Mouse (Mus musculus): ENCODE results near the gene Fgfr2. TPM values are rescaled to one million over a fixed set of nuclear protein-coding genes. Genes with fewer than 3 reads are reported as not detected.

The Fgfr2 gene
- polyA plus RNA-seq, 1 experiment: 114 TPM

DNA sequence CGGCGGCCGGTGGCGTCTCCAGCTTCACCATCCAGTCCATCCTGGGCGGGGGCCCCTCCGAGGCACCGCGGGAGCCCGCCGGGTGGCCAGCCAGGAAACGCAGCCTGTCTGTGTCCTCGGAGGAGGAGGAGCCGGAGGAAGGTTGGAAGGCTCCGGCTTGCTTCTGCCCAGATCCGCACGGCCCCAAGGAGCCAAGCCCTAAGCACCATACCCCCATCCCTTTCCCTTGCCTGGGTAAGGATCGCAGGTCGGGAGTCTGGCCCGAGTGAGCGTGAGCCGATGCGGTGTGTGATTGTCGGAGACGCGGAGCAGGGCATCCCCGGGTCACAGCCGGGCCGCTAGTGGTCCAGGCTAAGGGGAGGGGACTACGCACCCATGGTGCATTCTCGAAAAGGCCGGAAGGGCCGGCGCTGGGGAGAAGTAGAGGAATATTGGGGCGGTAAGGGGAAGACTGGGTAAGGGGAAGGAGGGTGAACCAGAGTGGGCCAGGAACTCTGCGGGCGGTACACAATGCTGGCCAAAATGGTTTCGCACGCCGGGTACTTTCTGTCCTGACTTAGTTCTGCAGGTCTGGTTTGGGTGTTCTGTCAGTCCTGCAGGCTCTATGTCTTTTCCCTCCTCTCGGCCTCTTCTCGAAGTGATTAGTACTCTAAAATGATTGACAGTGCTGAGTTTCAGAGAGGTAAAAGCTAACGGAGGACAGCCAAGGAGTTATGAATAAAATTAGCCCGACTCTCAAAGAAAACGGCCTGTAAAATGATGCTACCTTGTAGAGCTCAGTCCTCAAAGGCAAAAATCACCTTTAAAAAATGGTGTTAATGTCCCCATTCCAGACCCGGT, 1568.6 kb downstream of the Fgfr2 start:
- TF ChIP-seq CTCF (IDR thresholded peaks at IDR 0.05; ENCODE audit: insufficient read depth, low read length) (no peak), POLR2A (IDR thresholded peaks at IDR 0.05; ENCODE audit: borderline replicate concordance, extremely low read depth, low read depth, low read length) (no peak)
- Histone ChIP-seq H3K4me3 (replicated peaks; ENCODE audit: extremely low read depth, low read depth, low read length) (peak overlapping the region; percentile 1), H3K4me1 (ENCODE audit: control insufficient read depth, insufficient read depth, low read length) (peaks cover 12% of the 10 kb centered on the region)
- DNase-seq: no peak
- WGBS: 3% methylated on average over 45 of the region's 45 CpGs

DNA sequence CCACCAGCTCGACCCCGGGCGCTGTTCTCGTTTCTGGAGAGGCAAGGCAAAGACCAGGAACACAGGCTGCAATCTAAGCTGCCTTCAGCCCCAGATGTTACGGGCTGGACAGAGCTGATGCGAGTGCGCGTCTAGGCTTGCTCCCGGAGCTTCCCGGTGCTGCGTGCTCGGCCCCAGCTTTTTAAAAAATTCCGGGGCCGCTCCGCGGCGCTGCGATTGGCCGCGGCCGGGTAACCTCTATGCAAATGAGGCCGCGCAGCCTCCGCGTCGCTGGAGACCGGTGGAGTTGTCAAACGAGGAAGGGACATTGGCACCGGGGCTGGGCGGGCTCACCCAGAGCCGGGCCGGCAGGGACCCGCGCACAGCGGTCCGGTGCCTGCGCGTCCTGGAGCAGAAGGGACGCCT, 1569.4 kb downstream of the Fgfr2 start:
- TF ChIP-seq POLR2A (IDR thresholded peaks at IDR 0.05; ENCODE audit: borderline replicate concordance, extremely low read depth, low read depth, low read length) (no peak), CTCF (IDR thresholded peaks at IDR 0.05; ENCODE audit: insufficient read depth, low read length) (no peak)
- DNase-seq: peak; percentile 47
- H3K4me3 ChIP-seq (replicated peaks; ENCODE audit: extremely low read depth, low read depth, low read length): no peak overlapping the region
- peaks cover 12% of the 10 kb centered on the region for H3K4me1 ChIP-seq (ENCODE audit: control insufficient read depth, insufficient read depth, low read length)
- WGBS: under 1% methylated on average over 39 of the region's 39 CpGs

DNA sequence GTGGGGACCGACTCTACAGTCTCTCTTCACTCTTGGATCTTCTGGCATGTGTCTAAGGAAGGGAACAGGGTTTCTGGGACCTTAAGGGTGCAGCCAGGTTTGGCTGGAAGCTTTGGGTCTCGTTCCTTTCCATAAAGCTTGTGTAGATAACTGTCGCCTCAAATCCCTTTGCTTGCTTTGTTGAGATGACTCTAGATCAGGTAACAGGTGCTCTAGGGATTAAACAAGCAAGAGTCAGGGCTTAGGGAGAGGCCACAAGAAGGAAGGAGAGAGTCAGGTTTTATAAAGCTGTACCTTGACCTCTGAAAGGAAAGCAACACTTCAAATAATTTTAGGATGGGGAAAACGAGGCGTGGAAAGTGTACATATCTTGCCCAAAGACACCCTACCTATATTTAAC, 1570.4 kb downstream of the Fgfr2 start:
- Histone ChIP-seq H3K4me1 (ENCODE audit: control insufficient read depth, insufficient read depth, low read length) (peaks cover 12% of the 10 kb centered on the region), H3K4me3 (replicated peaks; ENCODE audit: extremely low read depth, low read depth, low read length) (no peak overlapping the region)
- TF ChIP-seq CTCF (IDR thresholded peaks at IDR 0.05; ENCODE audit: insufficient read depth, low read length) (no peak), POLR2A (IDR thresholded peaks at IDR 0.05; ENCODE audit: borderline replicate concordance, extremely low read depth, low read depth, low read length) (no peak)
- no peak for DNase-seq
- WGBS: 6% methylated on average over 5 of the region's 5 CpGs

DNA sequence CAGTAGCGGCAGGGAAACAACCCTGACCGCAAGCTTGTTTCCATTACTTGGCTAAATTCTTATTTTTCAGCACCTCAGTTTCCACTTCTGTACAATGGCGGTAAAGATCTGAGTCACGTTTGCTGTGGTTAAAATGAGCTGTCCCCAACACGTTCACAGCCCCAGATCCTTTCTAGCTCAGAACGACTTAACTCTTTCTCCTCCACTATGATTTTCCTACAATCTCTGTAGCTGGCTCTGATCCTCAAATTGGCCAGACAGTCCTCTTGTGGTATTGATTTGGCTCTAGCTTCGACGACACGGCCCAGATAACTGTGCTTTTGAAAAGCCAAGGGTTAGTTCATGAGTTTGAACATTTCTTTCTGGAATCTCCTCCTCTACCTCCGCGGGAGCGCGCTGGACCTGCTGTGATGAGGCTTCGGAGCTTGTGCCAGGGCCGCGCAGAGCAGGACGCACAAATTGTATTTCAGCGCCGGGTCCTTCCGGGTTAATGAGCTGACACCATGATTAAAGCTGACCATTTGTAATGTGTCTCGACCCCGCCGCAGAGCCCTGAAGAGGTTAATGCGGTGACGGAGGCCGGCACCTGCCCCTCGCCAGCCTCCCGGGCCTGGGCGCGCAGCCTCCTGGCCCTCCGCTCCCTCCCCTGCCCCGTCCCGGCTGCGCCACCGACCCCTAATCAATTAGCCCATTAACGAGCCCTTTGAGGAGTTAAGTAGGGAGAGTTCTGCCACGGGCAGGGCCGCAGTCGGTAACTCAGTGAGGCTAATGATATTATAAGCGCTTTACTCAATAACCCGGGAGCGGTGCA, 1571.0 kb downstream of the Fgfr2 start:
- no peak for DNase-seq
- WGBS: 3% methylated on average over 42 of the region's 42 CpGs
- Histone ChIP-seq H3K4me1 (ENCODE audit: control insufficient read depth, insufficient read depth, low read length) (peaks cover 12% of the 10 kb centered on the region), H3K4me3 (replicated peaks; ENCODE audit: extremely low read depth, low read depth, low read length) (no peak overlapping the region)
- TF ChIP-seq POLR2A (IDR thresholded peaks at IDR 0.05; ENCODE audit: borderline replicate concordance, extremely low read depth, low read depth, low read length): no peak
- no peak for TF ChIP-seq CTCF (IDR thresholded peaks at IDR 0.05; ENCODE audit: insufficient read depth, low read length)

DNA sequence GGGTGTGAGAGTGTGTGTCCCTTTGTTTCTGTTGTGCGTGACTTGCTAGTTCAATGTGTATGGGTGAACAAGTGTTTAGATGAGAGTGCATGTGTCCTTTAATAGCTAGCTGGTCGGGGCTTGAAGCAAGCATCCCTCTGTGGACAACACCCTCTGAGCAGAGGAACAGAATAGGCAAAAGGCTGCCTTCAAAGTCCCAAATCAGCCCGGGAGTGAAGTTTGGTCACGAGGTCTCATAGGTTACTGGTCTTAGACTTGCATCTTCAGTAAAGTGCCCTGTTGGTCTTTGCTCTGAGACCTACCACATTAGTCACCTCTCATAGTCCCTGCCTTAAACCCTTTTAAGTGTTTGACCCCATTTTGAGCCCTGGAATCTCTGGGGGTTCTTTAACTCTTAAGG, 1571.7 kb downstream of the Fgfr2 start:
- whole genome bisulfite sequencing: 7% methylated on average over 4 of the region's 4 CpGs
- Histone ChIP-seq H3K4me1 (ENCODE audit: control insufficient read depth, insufficient read depth, low read length) (peaks cover 12% of the 10 kb centered on the region), H3K4me3 (replicated peaks; ENCODE audit: extremely low read depth, low read depth, low read length) (no peak overlapping the region)
- DNase-seq: no peak
- TF ChIP-seq CTCF (IDR thresholded peaks at IDR 0.05; ENCODE audit: insufficient read depth, low read length) (no peak), POLR2A (IDR thresholded peaks at IDR 0.05; ENCODE audit: borderline replicate concordance, extremely low read depth, low read depth, low read length) (no peak)

DNA sequence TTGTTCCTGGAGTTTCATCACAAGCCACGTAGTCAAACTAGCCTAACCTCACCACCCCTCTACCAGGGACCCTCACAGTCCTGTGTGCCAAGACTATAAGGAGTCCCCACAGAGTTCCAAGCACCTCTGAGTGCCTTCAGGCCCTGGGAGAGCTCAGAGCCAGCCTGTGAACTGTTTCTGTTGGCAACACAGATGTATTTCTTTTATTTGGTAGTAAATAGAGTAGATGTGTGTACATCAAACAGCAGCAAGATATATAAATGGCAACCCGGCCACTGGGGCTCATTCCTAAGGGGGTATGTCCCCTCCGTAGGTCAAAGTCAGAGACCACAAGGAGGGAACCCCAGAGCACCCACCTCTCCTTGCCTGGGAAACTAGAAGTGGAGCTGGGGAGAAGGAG, 1574.7 kb downstream of the Fgfr2 start, which contains the start of gene Hmx2:
Hmx2 (plus strand) TSS at position 301 of the 400 bp plus-strand sequence.
- H3K4me3 ChIP-seq (replicated peaks; ENCODE audit: extremely low read depth, low read depth, low read length): no peak within 1 kb of the TSS
- no peak for DNase-seq
- TF ChIP-seq POLR2A (IDR thresholded peaks at IDR 0.05; ENCODE audit: borderline replicate concordance, extremely low read depth, low read depth, low read length) (no peak), CTCF (IDR thresholded peaks at IDR 0.05; ENCODE audit: insufficient read depth, low read length) (no peak)
- WGBS: 9% methylated on average over 3 of the region's 3 CpGs
- H3K4me1 ChIP-seq (ENCODE audit: control insufficient read depth, insufficient read depth, low read length): peaks cover 4% of the 10 kb centered on the region; the same call in 1 of the 2 replicates

DNA sequence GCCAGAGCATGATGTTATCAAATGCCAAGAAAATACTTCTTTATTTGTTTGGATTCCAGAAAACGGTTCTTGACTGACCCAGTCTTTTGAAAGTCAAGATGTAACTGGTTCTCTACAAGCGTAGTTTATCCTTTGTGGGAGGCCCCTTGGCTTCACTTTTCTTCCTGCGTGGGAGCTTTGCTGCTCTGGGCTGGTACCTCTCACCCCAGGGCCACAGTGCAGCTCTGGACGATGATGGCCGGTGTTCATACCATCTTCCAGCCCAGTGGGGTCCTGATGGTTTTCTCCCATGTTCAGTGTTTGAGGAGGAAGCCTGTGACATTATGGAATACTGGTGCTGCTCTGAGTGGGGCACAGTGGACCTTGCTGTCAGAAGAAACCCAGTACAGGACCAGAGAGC, 1575.7 kb downstream of the Fgfr2 start:
- TF ChIP-seq CTCF (IDR thresholded peaks at IDR 0.05; ENCODE audit: insufficient read depth, low read length) (no peak), POLR2A (IDR thresholded peaks at IDR 0.05; ENCODE audit: borderline replicate concordance, extremely low read depth, low read depth, low read length) (no peak)
- no peak overlapping the region for H3K4me3 ChIP-seq (replicated peaks; ENCODE audit: extremely low read depth, low read depth, low read length)
- 6% methylated on average over 5 of the region's 5 CpGs for WGBS
- no peak for DNase-seq
- H3K4me1 ChIP-seq (ENCODE audit: control insufficient read depth, insufficient read depth, low read length): peaks cover 6% of the 10 kb centered on the region; the same call in 1 of the 2 replicates

DNA sequence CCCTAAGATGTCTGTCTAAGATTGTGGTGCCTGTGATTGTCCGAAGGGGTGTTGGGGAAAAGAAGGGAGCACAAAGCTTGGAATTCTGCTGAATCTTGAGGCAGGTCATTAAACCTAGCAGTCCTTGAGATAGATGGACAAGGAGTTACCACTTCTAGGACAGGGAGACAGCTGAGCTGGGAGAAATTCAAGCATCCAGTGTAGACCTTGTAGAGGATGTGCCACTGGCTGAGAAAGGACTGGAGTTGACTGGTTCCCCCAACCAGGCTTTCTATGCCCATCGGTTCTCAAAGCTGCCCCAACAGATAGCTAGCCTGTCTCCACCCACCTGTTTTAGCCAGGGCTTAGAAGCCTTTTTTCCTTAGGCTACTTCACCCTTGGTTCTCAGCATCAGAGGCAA, 1576.7 kb downstream of the Fgfr2 start:
- Histone ChIP-seq H3K4me1 (ENCODE audit: control insufficient read depth, insufficient read depth, low read length) (peaks cover 6% of the 10 kb centered on the region; the same call in 1 of the 2 replicates), H3K4me3 (replicated peaks; ENCODE audit: extremely low read depth, low read depth, low read length) (no peak overlapping the region)
- no peak for DNase-seq
- TF ChIP-seq CTCF (IDR thresholded peaks at IDR 0.05; ENCODE audit: insufficient read depth, low read length): no peak
- TF ChIP-seq POLR2A (IDR thresholded peaks at IDR 0.05; ENCODE audit: borderline replicate concordance, extremely low read depth, low read depth, low read length): no peak
- 2% methylated on average over 2 of the region's 2 CpGs for WGBS

DNA sequence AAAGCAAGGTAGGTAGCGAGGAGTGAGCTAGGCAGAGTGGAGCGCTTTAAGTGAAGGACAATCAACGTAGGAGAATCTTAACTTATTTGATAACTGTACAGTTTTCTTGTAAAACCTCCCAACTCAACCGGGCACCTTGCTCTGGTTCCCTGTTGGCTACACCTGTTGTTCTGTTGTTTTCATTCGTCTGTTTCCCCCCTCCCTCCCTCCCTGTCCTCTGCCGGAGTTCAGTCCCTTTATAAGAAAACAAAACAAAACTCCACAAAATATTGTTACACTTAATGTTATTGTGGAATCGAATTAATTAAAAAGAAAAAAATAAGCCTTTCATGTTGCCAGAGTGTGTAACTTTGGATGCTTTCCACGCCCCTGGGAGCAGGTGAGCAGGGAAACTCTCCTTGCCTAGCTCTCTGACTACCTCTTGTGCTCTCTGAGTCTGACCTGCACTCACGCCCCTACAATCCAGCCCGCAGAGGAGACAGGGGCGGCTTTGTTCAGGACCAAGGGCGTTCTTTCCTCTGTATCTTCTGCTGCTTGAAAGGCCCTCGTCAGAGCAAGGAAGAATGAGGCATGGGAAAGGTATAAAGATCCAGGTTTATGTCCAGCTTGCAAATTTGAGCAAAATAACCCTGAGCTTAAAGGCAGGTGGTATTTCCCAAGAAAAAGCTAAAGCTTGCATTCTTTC, 1577.3 kb downstream of the Fgfr2 start:
- TF ChIP-seq POLR2A (IDR thresholded peaks at IDR 0.05; ENCODE audit: borderline replicate concordance, extremely low read depth, low read depth, low read length): no peak
- no peak for TF ChIP-seq CTCF (IDR thresholded peaks at IDR 0.05; ENCODE audit: insufficient read depth, low read length)
- DNase-seq: no peak
- 10% methylated on average over 13 of the region's 13 CpGs for WGBS
- Histone ChIP-seq H3K4me1 (ENCODE audit: control insufficient read depth, insufficient read depth, low read length) (peaks cover 6% of the 10 kb centered on the region; the same call in 1 of the 2 replicates), H3K4me3 (replicated peaks; ENCODE audit: extremely low read depth, low read depth, low read length) (no peak overlapping the region)
